Mouse (Mus musculus) splenic B cell, adult 2 months (primary cell): ENCODE data around the gene Zfp609.
"Not testable (repeated sequence)": the region's sequence is repeated elsewhere in the genome, so short reads cannot be mapped to it uniquely, and the experiment has no call there.

Experiments
- DNase-seq: peaks from one replicate; pipeline ENCODE4 v3.0.0-alpha.2; 2011; ENCODE audit warnings: low read depth, low spot score
- H3K27me3 ChIP-seq: 2 replicates; pipeline ENCODE4 v1.6.1; 2012; ENCODE audit warnings: mild to moderate bottlenecking, low read length, moderate library complexity, mixed read lengths; ENCODE audit not compliant: control insufficient read depth, poor library complexity, insufficient read depth, severe bottlenecking
- H3K36me3 ChIP-seq: 2 replicates; pipeline ENCODE4 v1.6.1; 2012; ENCODE audit warnings: mild to moderate bottlenecking, low read length, moderate library complexity, mixed read lengths; ENCODE audit not compliant: control insufficient read depth, poor library complexity, insufficient read depth, severe bottlenecking

The Zfp609 gene

GRCm38 (mm10) chr9:65695646-65696045 is 131.7 kb downstream of the Zfp609 start:
- no peaks in the 10 kb centered on the region for H3K36me3 ChIP-seq
- DNase-seq: no peak
- H3K27me3 ChIP-seq: no peaks in the 10 kb centered on the region

GRCm38 (mm10) chr9:65692959-65693603 is 134.3 kb downstream of the Zfp609 start:
- DNase-seq: peak; percentile 51
- Histone ChIP-seq H3K27me3 (no peaks in the 10 kb centered on the region), H3K36me3 (0 out of 2 replicates have a peak, but pooled peaks cover 4% of the 10 kb centered on the region)

- Histone ChIP-seq H3K27me3 (no peaks in the 10 kb centered on the region), H3K36me3 (peaks cover 6% of the 10 kb centered on the region; the same call in 1 of the 2 replicates)
- no peak for DNase-seq
Measured at GRCm38 (mm10) chr9:65692466-65692865, 134.9 kb downstream of the Zfp609 start.

GRCm38 (mm10) chr9:65689869-65690268 is 137.5 kb downstream of the Zfp609 start:
- H3K27me3 ChIP-seq, H3K36me3 ChIP-seq, DNase-seq: not testable (repeated sequence)

- Histone ChIP-seq H3K27me3 (no peaks in the 10 kb centered on the region), H3K36me3 (peaks cover 8% of the 10 kb centered on the region; the same call in 1 of the 2 replicates)
- DNase-seq: no peak
Measured at GRCm38 (mm10) chr9:65684704-65685103, 142.7 kb downstream of the Zfp609 start.

- peak; percentile 53 for DNase-seq
- Histone ChIP-seq H3K36me3 (peaks cover 3% of the 10 kb centered on the region; the same call in 1 of the 2 replicates), H3K27me3 (no peaks in the 10 kb centered on the region)
Measured at GRCm38 (mm10) chr9:65682994-65683393, 144.4 kb downstream of the Zfp609 start.

- H3K27me3 ChIP-seq: no peaks in the 10 kb centered on the region
- no peak for DNase-seq
- 0 out of 2 replicates have a peak, but pooled peaks cover 1% of the 10 kb centered on the region for H3K36me3 ChIP-seq
Measured at GRCm38 (mm10) chr9:65682183-65682582, 145.2 kb downstream of the Zfp609 start.

- no peaks in the 10 kb centered on the region for H3K27me3 ChIP-seq
- DNase-seq: no peak
- 0 out of 2 replicates have a peak, but pooled peaks cover 1% of the 10 kb centered on the region for H3K36me3 ChIP-seq
Measured at GRCm38 (mm10) chr9:65681634-65681940, 145.8 kb downstream of the Zfp609 start.

GRCm38 (mm10) chr9:65680938-65681633 is 146.3 kb downstream of the Zfp609 start:
- Histone ChIP-seq H3K36me3 (0 out of 2 replicates have a peak, but pooled peaks cover 1% of the 10 kb centered on the region), H3K27me3 (no peaks in the 10 kb centered on the region)
- DNase-seq: no peak

GRCm38 (mm10) chr9:65679181-65679761 is 148.1 kb downstream of the Zfp609 start:
- Histone ChIP-seq H3K36me3 (no peaks in the 10 kb centered on the region), H3K27me3 (no peaks in the 10 kb centered on the region)
- DNase-seq: no peak

GRCm38 (mm10) chr9:65677119-65677462 is 150.3 kb downstream of the Zfp609 start:
- Histone ChIP-seq H3K36me3 (no peaks in the 10 kb centered on the region), H3K27me3 (no peaks in the 10 kb centered on the region)
- no peak for DNase-seq

GRCm38 (mm10) chr9:65676358-65677118 is 150.8 kb downstream of the Zfp609 start:
- no peaks in the 10 kb centered on the region for H3K36me3 ChIP-seq
- no peaks in the 10 kb centered on the region for H3K27me3 ChIP-seq
- DNase-seq: peak; percentile 94

- H3K27me3 ChIP-seq: no peaks in the 10 kb centered on the region
- H3K36me3 ChIP-seq: no peaks in the 10 kb centered on the region
- DNase-seq: no peak
Measured at GRCm38 (mm10) chr9:65675461-65676357, 151.7 kb downstream of the Zfp609 start.

- no peaks in the 10 kb centered on the region for H3K27me3 ChIP-seq
- no peak for DNase-seq
- no peaks in the 10 kb centered on the region for H3K36me3 ChIP-seq
Measured at GRCm38 (mm10) chr9:65672996-65673395, 154.4 kb downstream of the Zfp609 start.
